Mouse (Mus musculus) heart, embryonic 14.5 days (tissue): ENCODE data around the gene Cdk6. TPM values are rescaled to one million over a fixed set of nuclear protein-coding genes. Genes with fewer than 3 reads are reported as not detected.

Experiments
- ATAC-seq: fragments of 200-750 bp; cut with Nextera tagmentation; 2 replicates; pipeline ENCODE4 v1.8.0; 2017; ENCODE audit warnings: low read depth, moderate TSS enrichment; ENCODE audit not compliant: insufficient number of reproducible peaks, insufficient read depth, low FRiP score
- H3K27ac ChIP-seq, 2 experiments: fragments of 200-500 bp in 1 of 2; fragments of 300-500 bp in 1 of 2; sonication (generic) in 1 of 2; replicated peaks in 1 of 2; 2 replicates each; pipeline ENCODE4 v1.5.1; 2012 to 2014; ENCODE audit warnings: low read depth in 2 of 2, low read length in 2 of 2, control low read depth in 1 of 2, mild to moderate bottlenecking in 1 of 2, mixed read lengths in 1 of 2; ENCODE audit not compliant: control insufficient read depth in 1 of 2, insufficient read depth in 1 of 2
- H3K27me3 ChIP-seq: fragments of 300-500 bp; sonication (generic); 2 replicates; pipeline ENCODE4 v1.6.1; 2014; ENCODE audit warnings: mild to moderate bottlenecking, low read length, control low read depth; ENCODE audit not compliant: control insufficient read depth, insufficient read depth
- H3K36me3 ChIP-seq: fragments of 300-500 bp; sonication (generic); 2 replicates; pipeline ENCODE4 v1.6.1; 2014; ENCODE audit warnings: mild to moderate bottlenecking, control low read depth, low read length, mixed read lengths; ENCODE audit not compliant: control insufficient read depth, insufficient read depth
- H3K4me1 ChIP-seq, 2 experiments: fragments of 200-500 bp in 1 of 2; fragments of 300-500 bp in 1 of 2; sonication (generic) in 1 of 2; 2 replicates each; pipeline ENCODE4 v1.6.1; 2012 to 2014; ENCODE audit warnings: low read length in 2 of 2, control low read depth in 1 of 2, mixed read lengths in 1 of 2; ENCODE audit not compliant: control insufficient read depth in 2 of 2, insufficient read depth in 2 of 2
- H3K4me2 ChIP-seq: fragments of 300-500 bp; sonication (generic); 2 replicates; pipeline ENCODE4 v1.6.1; 2014; ENCODE audit warnings: mild to moderate bottlenecking, low read length
- H3K4me3 ChIP-seq, 2 experiments: fragments of 200-500 bp in 1 of 2; fragments of 300-500 bp in 1 of 2; sonication (generic) in 1 of 2; 2 replicates each; pipeline ENCODE4 v1.5.1; 2012 to 2014; ENCODE audit warnings: low read length in 2 of 2, mild to moderate bottlenecking in 2 of 2, control low read depth in 1 of 2, low read depth in 1 of 2, moderate library complexity in 1 of 2; ENCODE audit not compliant: control insufficient read depth in 1 of 2, insufficient read depth in 1 of 2
- H3K9ac ChIP-seq: fragments of 300-500 bp; sonication (generic); 2 replicates; pipeline ENCODE4 v1.6.1; 2014; ENCODE audit warnings: mild to moderate bottlenecking, low read length
- H3K9me3 ChIP-seq: fragments of 300-500 bp; sonication (generic); 2 replicates; pipeline ENCODE4 v1.6.1; 2016; ENCODE audit warnings: low read length, control low read depth; ENCODE audit not compliant: control insufficient read depth
- WGBS: fragments of 180-500 bp; shearing (Covaris S2); extraction: QIAGEN DNeasy Blood & Tissue Kit; methylation state at CpG from one replicate; pipeline ENCODE4 v1.1.7; 2014; 5-methylcytosine and 5-hydroxymethylcytosine counted together
- polyA plus RNA-seq: library from polyadenylated mRNA; unstranded; fragments of >200 nt; fragmentation: Nextera tagmentation; extraction: Ambion mirVana; gene quantifications from 2 replicates; pipeline ENCODE4 v1.2.1, GENCODE M21; 2014

Cdk6 gene
- polyA plus RNA-seq, 1 experiment from 2014 or later = 32.1 TPM

DNA sequence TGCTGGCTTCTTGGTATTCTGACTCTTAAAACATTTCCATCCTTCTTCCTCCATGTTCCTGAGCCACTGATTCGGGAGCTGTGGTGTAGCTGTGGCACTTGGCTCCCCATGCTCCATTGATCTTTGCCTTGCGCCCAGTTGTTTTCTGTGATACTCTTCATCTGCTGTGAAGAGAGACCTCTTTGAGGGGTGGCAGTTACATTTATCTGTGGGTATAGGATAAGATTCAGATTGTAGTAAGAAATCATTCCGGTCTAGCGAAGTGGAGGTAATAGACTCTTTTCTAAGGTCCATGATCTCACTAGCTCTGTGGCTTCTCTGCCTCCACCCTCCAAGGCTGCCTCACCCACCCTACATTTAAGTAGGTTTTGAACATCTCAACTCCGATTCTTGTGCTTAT is 159.0 kb downstream of the Cdk6 start:
- H3K27me3 ChIP-seq = no peaks in the 10 kb centered on the region
- no peaks in the 10 kb centered on the region for H3K36me3 ChIP-seq
- H3K4me1 ChIP-seq = peaks cover 18 to 31% of the 10 kb centered on the region in 2 experiments
- H3K27ac ChIP-seq = no peak overlapping the region
- no peak overlapping the region for H3K4me2 ChIP-seq
- WGBS = 87% methylated on average over 5 of the region's 5 CpGs
- no peak overlapping the region for H3K4me3 ChIP-seq
- H3K9me3 ChIP-seq = no peaks in the 10 kb centered on the region
- ATAC-seq = no peak
- H3K9ac ChIP-seq = no peak overlapping the region

DNA sequence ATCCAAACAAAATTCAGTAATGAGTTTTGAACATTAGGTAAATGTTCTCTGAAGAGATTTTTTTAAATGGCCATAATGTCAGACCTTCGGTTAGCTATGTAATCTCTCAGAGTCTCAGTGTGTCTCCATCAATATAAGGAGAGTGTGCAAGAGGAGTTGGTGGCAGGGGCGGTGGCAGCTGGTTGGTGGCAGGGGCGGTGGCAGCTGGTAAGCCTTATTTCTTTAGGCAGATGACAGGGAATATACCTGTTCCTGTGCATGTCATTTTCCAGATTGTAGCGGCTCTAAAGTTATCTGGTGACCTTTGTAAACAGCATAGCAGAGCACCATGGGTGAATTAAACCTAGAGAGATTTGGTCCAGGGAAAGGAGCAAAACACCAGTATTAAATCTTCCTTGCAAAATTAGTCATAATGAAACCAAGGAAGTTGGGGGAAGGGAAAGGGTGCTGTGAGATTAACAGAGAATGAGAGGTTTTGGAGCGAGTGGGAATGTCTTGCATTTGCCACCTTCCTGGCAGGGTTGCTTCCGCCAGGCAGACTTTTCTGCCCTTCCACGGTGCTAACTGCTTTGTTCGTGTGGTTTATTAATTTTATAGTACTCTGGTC is 159.8 kb downstream of the Cdk6 start:
- H3K4me2 ChIP-seq = peak overlapping the region; percentile 19; the same call in 1 of the 2 replicates
- peaks cover 18 to 31% of the 10 kb centered on the region in 2 experiments for H3K4me1 ChIP-seq
- no peaks in the 10 kb centered on the region for H3K27me3 ChIP-seq
- H3K9me3 ChIP-seq = no peaks in the 10 kb centered on the region
- no peak overlapping the region for H3K4me3 ChIP-seq
- H3K27ac ChIP-seq = no peak overlapping the region; a peak in 1 of 4 replicates
- WGBS = 69% methylated on average over 8 of the region's 8 CpGs
- no peak overlapping the region for H3K9ac ChIP-seq
- ATAC-seq = no peak
- no peaks in the 10 kb centered on the region for H3K36me3 ChIP-seq

DNA sequence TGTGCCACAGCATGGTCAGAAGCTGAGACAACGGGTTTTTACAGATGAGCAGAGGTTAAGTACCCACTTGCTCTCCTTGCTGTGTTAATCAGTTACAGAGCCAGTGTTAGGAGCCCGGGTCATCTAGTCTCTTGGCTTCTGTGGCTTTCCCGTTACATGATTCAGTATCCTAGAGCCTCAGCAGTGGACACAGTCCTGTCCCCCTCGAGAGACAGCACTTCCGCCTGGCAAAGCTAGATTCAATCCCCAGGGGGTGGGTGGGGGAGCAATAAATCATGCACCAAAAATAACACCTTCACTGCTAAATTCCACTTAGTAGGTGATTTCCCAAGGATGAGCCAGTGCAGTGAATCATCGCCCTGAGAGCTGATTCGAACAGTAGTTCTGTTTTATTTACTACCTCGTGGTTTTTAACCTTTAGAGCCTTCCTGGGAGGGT is 160.3 kb downstream of the Cdk6 start:
- no peak for ATAC-seq
- Histone ChIP-seq H3K4me1 (peaks cover 18 to 31% of the 10 kb centered on the region in 2 experiments), H3K27me3 (no peaks in the 10 kb centered on the region), H3K4me3 (no peak overlapping the region), H3K36me3 (no peaks in the 10 kb centered on the region), H3K9me3 (no peaks in the 10 kb centered on the region), H3K27ac (no peak overlapping the region; a peak in 1 of 4 replicates), H3K4me2 (peak overlapping the region; percentile 19; the same call in 1 of the 2 replicates), H3K9ac (0 out of 2 replicates have a peak overlapping the region, but pooled peaks have one; percentile 21)
- WGBS = 38% methylated on average over 8 of the region's 8 CpGs

GRCm38 (mm10) chr5:3502610-3503350 is 161.5 kb downstream of the Cdk6 start:
- Histone ChIP-seq H3K9me3 (no peaks in the 10 kb centered on the region), H3K36me3 (no peaks in the 10 kb centered on the region), H3K4me1 (peaks cover 18 to 31% of the 10 kb centered on the region in 2 experiments), H3K27ac (peak overlapping the region; percentile 20 to 46; a peak in 3 of 4 replicates), H3K9ac (no peak overlapping the region), H3K4me2 (no peak overlapping the region), H3K27me3 (no peaks in the 10 kb centered on the region), H3K4me3 (no peak overlapping the region)
- 33% methylated on average over 11 of the region's 11 CpGs for WGBS
- peak; percentile 83 for ATAC-seq

GRCm38 (mm10) chr5:3503373-3503772 is 162.1 kb downstream of the Cdk6 start:
- H3K27me3 ChIP-seq = no peaks in the 10 kb centered on the region
- no peak overlapping the region for H3K4me3 ChIP-seq
- H3K27ac ChIP-seq = peak overlapping the region; percentile 20 to 46; a peak in 1 of 4 replicates
- no peak for ATAC-seq
- H3K36me3 ChIP-seq = no peaks in the 10 kb centered on the region
- H3K4me1 ChIP-seq = peaks cover 18 to 31% of the 10 kb centered on the region in 2 experiments
- no peaks in the 10 kb centered on the region for H3K9me3 ChIP-seq
- H3K9ac ChIP-seq = no peak overlapping the region
- no peak overlapping the region for H3K4me2 ChIP-seq
- WGBS = 72% methylated on average over 4 of the region's 4 CpGs

- ATAC-seq = no peak
- H3K36me3 ChIP-seq = no peaks in the 10 kb centered on the region
- WGBS = 58% methylated on average over 9 of the region's 9 CpGs
Measured at GRCm38 (mm10) chr5:3503836-3504323, 162.6 kb downstream of the Cdk6 start.

DNA sequence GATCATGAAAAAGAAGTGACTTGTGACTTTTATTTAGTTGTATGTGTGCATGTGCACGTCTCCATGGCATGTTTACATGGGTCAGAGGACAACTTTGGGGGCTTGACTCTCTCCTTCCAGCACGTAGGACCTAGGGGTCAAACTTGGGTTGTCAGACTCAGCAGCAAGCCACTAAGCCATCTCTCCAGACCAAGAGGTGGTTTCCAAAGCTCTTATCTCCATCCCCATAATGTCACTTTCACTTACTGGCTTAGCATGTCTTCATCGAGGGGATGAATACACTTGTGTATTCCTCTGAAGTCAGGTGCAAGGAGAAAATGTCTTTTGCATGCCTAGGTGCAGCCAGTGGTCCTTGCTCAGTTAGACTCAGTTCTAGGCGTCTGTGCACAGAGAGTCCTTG is 163.2 kb downstream of the Cdk6 start:
- Histone ChIP-seq H3K27me3 (no peaks in the 10 kb centered on the region), H3K36me3 (no peaks in the 10 kb centered on the region), H3K4me3 (no peak overlapping the region), H3K4me2 (no peak overlapping the region), H3K9ac (no peak overlapping the region), H3K9me3 (no peaks in the 10 kb centered on the region), H3K27ac (no peak overlapping the region), H3K4me1 (peaks cover 18 to 31% of the 10 kb centered on the region in 2 experiments)
- ATAC-seq = no peak
- WGBS = 68% methylated on average over 4 of the region's 4 CpGs

More at GRCm38 (mm10) chr5:3503836-3504323, 162.6 kb downstream of the Cdk6 start:
- Histone ChIP-seq H3K27ac (no peak overlapping the region), H3K27me3 (no peaks in the 10 kb centered on the region), H3K4me3 (no peak overlapping the region), H3K4me1 (peaks cover 18 to 31% of the 10 kb centered on the region in 2 experiments), H3K9ac (no peak overlapping the region), H3K4me2 (no peak overlapping the region), H3K9me3 (no peaks in the 10 kb centered on the region)
